Mouse (Mus musculus): ENCODE measurements at regions not wholly inside any gene's neighbourhood (a gene's known extent, or its start where the extent isn't known, plus 50 kb on each side); places are given as distances from the start of the nearest gene placed in this dataset.

GRCm38 (mm10) chr8:113183186-113183585 is 452.2 kb upstream of the Mon1b start:
- no peak for DNase-seq (ENCODE audit: low read depth)

- DNase-seq (ENCODE audit: low read depth): no peak
Observed at GRCm38 (mm10) chr8:113190537-113190936, 444.9 kb upstream of the Mon1b start.

GRCm38 (mm10) chr8:113191537-113191936 is 443.9 kb upstream of the Mon1b start:
- DNase-seq (ENCODE audit: low read depth): no peak

All from 416B (cell line).